Mouse (Mus musculus): ENCODE results near the gene Htr6. TPM values are rescaled to one million over a fixed set of nuclear protein-coding genes. Genes with fewer than 3 reads are reported as not detected.

The Htr6 gene
- polyA plus RNA-seq, 1 experiment from 2014 or later = 0.15 TPM

DNA sequence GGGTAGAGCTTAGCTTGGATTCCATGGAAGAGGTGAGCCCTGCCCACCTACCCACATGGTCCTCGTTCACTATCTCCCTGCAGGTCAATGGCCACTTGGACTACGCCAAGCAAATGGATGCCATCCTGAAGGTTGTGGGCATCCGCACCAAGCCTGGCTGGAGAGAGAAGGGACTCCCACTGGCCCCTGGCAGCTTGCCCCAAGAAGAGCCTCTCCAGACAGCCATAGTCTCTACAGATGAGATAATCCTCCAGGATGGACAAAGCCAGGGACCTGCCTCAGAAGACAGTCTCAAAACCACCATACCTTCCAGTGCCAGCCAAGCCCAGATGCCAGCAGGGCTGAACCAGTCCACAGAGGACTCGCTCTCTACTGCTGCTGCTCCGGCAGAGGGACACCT, 17.3 kb downstream of the Htr6 start:
- no peaks in the 10 kb centered on the region for H3K4me1 ChIP-seq
- no peaks in the 10 kb centered on the region for H3K36me3 ChIP-seq
- no peaks in the 10 kb centered on the region; the same call in 1 of the 2 replicates for H3K27me3 ChIP-seq
- H3K4me2 ChIP-seq = no peak overlapping the region
- 82% methylated on average over 5 of the region's 5 CpGs for WGBS
- H3K4me3 ChIP-seq = no peak overlapping the region
- H3K9me3 ChIP-seq = no peaks in the 10 kb centered on the region
- H3K9ac ChIP-seq = no peak overlapping the region
- no peak overlapping the region for H3K27ac ChIP-seq
- ATAC-seq (ENCODE audit: insufficient number of reproducible peaks, low FRiP score, low TSS enrichment, low read depth) = no peak

- no peaks in the 10 kb centered on the region for H3K36me3 ChIP-seq
- 73% methylated on average over 5 of the region's 5 CpGs for WGBS
- no peaks in the 10 kb centered on the region; the same call in 1 of the 2 replicates for H3K27me3 ChIP-seq
- no peak overlapping the region for H3K9ac ChIP-seq
- no peaks in the 10 kb centered on the region for H3K4me1 ChIP-seq
- H3K4me2 ChIP-seq = no peak overlapping the region
- no peak for ATAC-seq (ENCODE audit: insufficient number of reproducible peaks, low FRiP score, low TSS enrichment, low read depth)
- no peak overlapping the region for H3K27ac ChIP-seq
- no peak overlapping the region for H3K4me3 ChIP-seq
- H3K9me3 ChIP-seq = no peaks in the 10 kb centered on the region
Measured at GRCm38 (mm10) chr4:139057291-139057690, 18.1 kb downstream of the Htr6 start.

GRCm38 (mm10) chr4:139055744-139056143, 19.6 kb downstream of the Htr6 start:
- H3K27ac ChIP-seq = no peak overlapping the region

GRCm38 (mm10) chr4:139055336-139055735, 20.0 kb downstream of the Htr6 start:
- no peak overlapping the region for H3K4me3 ChIP-seq
- H3K9me3 ChIP-seq = no peaks in the 10 kb centered on the region
- H3K9ac ChIP-seq = no peak overlapping the region
- no peak for ATAC-seq (ENCODE audit: insufficient number of reproducible peaks, low FRiP score, low TSS enrichment, low read depth)
- H3K27ac ChIP-seq = no peak overlapping the region
- no peaks in the 10 kb centered on the region for H3K4me1 ChIP-seq
- no peaks in the 10 kb centered on the region for H3K36me3 ChIP-seq
- no peaks in the 10 kb centered on the region; the same call in 1 of the 2 replicates for H3K27me3 ChIP-seq
- H3K4me2 ChIP-seq = no peak overlapping the region
- WGBS = 76% methylated on average over 4 of the region's 4 CpGs

More at GRCm38 (mm10) chr4:139055744-139056143, 19.6 kb downstream of the Htr6 start:
- no peak for ATAC-seq (ENCODE audit: insufficient number of reproducible peaks, low FRiP score, low TSS enrichment, low read depth)
- Histone ChIP-seq H3K36me3 (no peaks in the 10 kb centered on the region), H3K9ac (no peak overlapping the region), H3K27me3 (no peaks in the 10 kb centered on the region; the same call in 1 of the 2 replicates), H3K9me3 (no peaks in the 10 kb centered on the region), H3K4me1 (no peaks in the 10 kb centered on the region), H3K4me2 (no peak overlapping the region), H3K4me3 (no peak overlapping the region)
- 53% methylated on average over 3 of the region's 3 CpGs for WGBS

GRCm38 (mm10) chr4:139054300-139054923, 21.0 kb downstream of the Htr6 start:
- 44% methylated on average over 9 of the region's 9 CpGs for WGBS
- ATAC-seq (ENCODE audit: insufficient number of reproducible peaks, low FRiP score, low TSS enrichment, low read depth) = no peak
- H3K4me3 ChIP-seq = no peak overlapping the region

DNA sequence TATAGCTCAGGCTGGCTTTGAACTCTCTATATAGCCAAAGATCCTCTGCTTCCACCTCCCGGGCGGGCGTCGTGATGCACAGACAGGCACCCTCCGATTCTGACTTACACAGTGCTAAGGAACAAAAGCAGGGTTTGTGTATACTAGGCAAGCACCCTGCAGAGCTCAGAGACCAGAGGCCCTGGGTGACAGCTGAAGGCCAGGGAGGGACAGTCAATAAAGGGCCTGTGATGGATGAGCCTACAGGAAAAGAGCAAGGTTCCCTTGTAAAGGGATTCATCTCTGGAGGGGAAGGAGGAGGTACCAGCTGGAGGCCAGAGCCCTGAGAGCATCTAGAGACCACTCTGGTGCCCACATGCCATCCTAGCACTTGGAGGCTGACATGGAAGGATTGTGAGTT, 22.0 kb downstream of the Htr6 start:
- Histone ChIP-seq H3K36me3 (no peaks in the 10 kb centered on the region), H3K27me3 (no peaks in the 10 kb centered on the region; the same call in 1 of the 2 replicates), H3K9me3 (no peaks in the 10 kb centered on the region), H3K4me2 (no peak overlapping the region), H3K9ac (no peak overlapping the region), H3K4me3 (no peak overlapping the region), H3K27ac (no peak overlapping the region), H3K4me1 (no peaks in the 10 kb centered on the region)
- 55% methylated on average over 5 of the region's 5 CpGs for WGBS
- no peak for ATAC-seq (ENCODE audit: insufficient number of reproducible peaks, low FRiP score, low TSS enrichment, low read depth)

More at GRCm38 (mm10) chr4:139054300-139054923, 21.0 kb downstream of the Htr6 start:
- Histone ChIP-seq H3K27ac (no peak overlapping the region), H3K36me3 (no peaks in the 10 kb centered on the region), H3K9me3 (no peaks in the 10 kb centered on the region), H3K4me2 (no peak overlapping the region), H3K9ac (no peak overlapping the region), H3K27me3 (no peaks in the 10 kb centered on the region; the same call in 1 of the 2 replicates), H3K4me1 (no peaks in the 10 kb centered on the region)

DNA sequence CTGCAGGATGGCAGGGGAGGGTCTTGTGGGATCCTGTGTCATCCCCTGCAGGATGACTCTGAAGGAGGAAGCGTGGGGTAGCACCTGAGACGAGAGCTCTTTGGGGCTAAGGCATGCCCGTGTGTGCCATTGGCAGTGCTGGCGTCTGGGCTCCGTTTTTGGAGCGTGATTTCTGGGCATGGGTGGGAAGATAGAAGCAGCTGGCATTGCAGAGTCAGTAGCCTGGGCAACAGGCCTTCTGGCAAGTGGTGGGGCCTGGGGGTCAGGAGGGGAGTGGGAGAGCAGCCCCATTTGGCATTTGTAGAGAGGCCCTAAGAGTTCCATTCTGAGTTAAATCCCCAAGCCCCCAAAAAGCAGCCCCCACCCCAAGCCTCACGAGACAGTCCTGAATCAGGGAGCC, 22.6 kb downstream of the Htr6 start:
- no peaks in the 10 kb centered on the region; the same call in 1 of the 2 replicates for H3K9me3 ChIP-seq
- WGBS = 77% methylated on average over 7 of the region's 7 CpGs
- H3K36me3 ChIP-seq = no peaks in the 10 kb centered on the region
- no peak for ATAC-seq (ENCODE audit: insufficient number of reproducible peaks, low FRiP score, low TSS enrichment, low read depth)
- no peak overlapping the region for H3K9ac ChIP-seq
- no peak overlapping the region for H3K4me3 ChIP-seq
- no peak overlapping the region for H3K4me2 ChIP-seq
- no peak overlapping the region for H3K27ac ChIP-seq
- no peaks in the 10 kb centered on the region for H3K4me1 ChIP-seq
- no peaks in the 10 kb centered on the region; the same call in 1 of the 2 replicates for H3K27me3 ChIP-seq

GRCm38 (mm10) chr4:139048518-139048917, 26.9 kb downstream of the Htr6 start:
- Histone ChIP-seq H3K27ac (no peak overlapping the region), H3K9me3 (no peaks in the 10 kb centered on the region; the same call in 1 of the 2 replicates), H3K9ac (no peak overlapping the region), H3K36me3 (no peaks in the 10 kb centered on the region), H3K4me3 (no peak overlapping the region), H3K27me3 (no peaks in the 10 kb centered on the region), H3K4me1 (no peaks in the 10 kb centered on the region), H3K4me2 (no peak overlapping the region)
- WGBS = 79% methylated on average over 6 of the region's 6 CpGs
- ATAC-seq (ENCODE audit: insufficient number of reproducible peaks, low FRiP score, low TSS enrichment, low read depth) = no peak

DNA sequence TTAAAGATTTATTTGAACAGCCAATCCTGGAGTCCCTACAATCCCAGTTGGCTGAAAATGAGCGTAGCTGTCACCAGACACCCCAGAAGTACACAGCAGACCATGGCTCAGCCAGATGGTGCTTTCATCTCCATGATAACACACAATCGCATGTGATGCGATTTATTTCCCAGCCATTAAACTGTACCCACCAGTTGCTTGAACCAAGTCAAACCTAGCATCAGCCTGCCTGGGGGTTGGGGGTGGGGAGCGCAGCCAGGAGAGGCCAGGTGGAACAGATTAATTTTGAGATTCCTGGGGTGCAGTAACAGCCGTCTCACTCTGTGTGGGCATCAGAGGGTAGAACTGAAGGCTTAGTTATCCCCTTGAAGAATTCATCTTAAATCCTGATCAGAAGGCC, 29.0 kb downstream of the Htr6 start:
- no peak overlapping the region for H3K9ac ChIP-seq
- 43% methylated on average over 5 of the region's 5 CpGs for WGBS
- H3K4me1 ChIP-seq = no peaks in the 10 kb centered on the region

DNA sequence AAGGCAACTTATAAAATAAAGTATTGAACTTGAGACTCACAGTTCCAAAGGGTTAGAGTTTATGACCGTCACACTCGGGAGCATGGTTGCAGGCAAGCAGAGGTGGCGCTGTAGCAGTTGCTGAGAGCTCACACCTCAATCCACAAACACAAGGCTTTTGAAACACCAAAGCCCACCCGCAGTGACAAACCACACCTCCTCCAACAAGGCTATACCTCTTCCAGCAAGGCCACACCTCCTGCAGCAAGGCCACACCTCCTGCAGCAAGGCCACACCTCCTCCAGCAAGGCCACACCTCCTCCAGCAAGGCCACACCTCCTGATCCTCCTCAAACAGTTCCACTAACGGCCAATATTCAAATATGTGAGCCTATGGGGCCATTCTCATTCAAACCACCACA, 30.8 kb downstream of the Htr6 start:
- H3K36me3 ChIP-seq = no peaks in the 10 kb centered on the region
- H3K4me1 ChIP-seq = no peaks in the 10 kb centered on the region
- peaks cover 8% of the 10 kb centered on the region for H3K27me3 ChIP-seq
- H3K4me2 ChIP-seq = no peak overlapping the region
- H3K27ac ChIP-seq = no peak overlapping the region
- H3K9me3 ChIP-seq = no peaks in the 10 kb centered on the region; the same call in 1 of the 2 replicates
- 84% methylated on average over 5 of the region's 5 CpGs for WGBS
- H3K4me3 ChIP-seq = no peak overlapping the region
- ATAC-seq (ENCODE audit: insufficient number of reproducible peaks, low FRiP score, low TSS enrichment, low read depth) = no peak
- no peak overlapping the region for H3K9ac ChIP-seq

More for the DNA sequence above, 29.0 kb downstream of the Htr6 start:
- no peaks in the 10 kb centered on the region for H3K27me3 ChIP-seq
- no peak overlapping the region for H3K4me3 ChIP-seq
- no peak for ATAC-seq (ENCODE audit: insufficient number of reproducible peaks, low FRiP score, low TSS enrichment, low read depth)
- H3K27ac ChIP-seq = no peak overlapping the region
- no peaks in the 10 kb centered on the region for H3K36me3 ChIP-seq
- no peak overlapping the region for H3K4me2 ChIP-seq
- no peaks in the 10 kb centered on the region; the same call in 1 of the 2 replicates for H3K9me3 ChIP-seq

- ATAC-seq (ENCODE audit: insufficient number of reproducible peaks, low FRiP score, low TSS enrichment, low read depth) = no peak
- WGBS = 87% methylated on average over 2 of the region's 2 CpGs
Measured at GRCm38 (mm10) chr4:139043600-139043999, 31.8 kb downstream of the Htr6 start.

DNA sequence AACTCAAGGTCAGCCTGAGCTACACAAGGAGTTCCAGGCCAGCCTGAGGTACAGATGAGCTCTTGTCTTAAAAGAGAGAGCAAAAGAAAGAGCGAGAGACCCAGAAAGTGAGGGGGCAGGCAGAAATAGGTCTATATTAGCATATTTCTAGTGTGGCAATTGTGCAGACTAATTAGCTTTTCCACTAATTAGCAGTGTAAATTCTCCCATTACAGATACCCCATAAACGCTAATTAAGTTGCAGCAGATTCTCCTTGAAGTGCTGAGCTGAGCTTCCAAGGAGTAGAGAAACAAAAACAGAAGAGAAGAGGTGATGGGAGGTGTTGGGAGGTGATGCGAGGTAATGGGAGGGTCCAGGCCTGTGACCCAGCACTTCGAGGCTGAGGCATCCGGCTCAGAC, 32.8 kb downstream of the Htr6 start:
- no peak overlapping the region for H3K4me2 ChIP-seq
- H3K27ac ChIP-seq = no peak overlapping the region
- no peaks in the 10 kb centered on the region; the same call in 1 of the 2 replicates for H3K9me3 ChIP-seq
- no peaks in the 10 kb centered on the region for H3K36me3 ChIP-seq
- WGBS = 69% methylated on average over 5 of the region's 5 CpGs
- no peak overlapping the region for H3K9ac ChIP-seq
- ATAC-seq (ENCODE audit: insufficient number of reproducible peaks, low FRiP score, low TSS enrichment, low read depth) = no peak
- peaks cover 13% of the 10 kb centered on the region for H3K27me3 ChIP-seq
- no peak overlapping the region for H3K4me3 ChIP-seq
- peaks cover 4% of the 10 kb centered on the region; the same call in 1 of the 2 replicates for H3K4me1 ChIP-seq

More at GRCm38 (mm10) chr4:139043600-139043999, 31.8 kb downstream of the Htr6 start:
- no peaks in the 10 kb centered on the region; the same call in 1 of the 2 replicates for H3K4me1 ChIP-seq
- no peak overlapping the region for H3K4me3 ChIP-seq
- H3K9me3 ChIP-seq = no peaks in the 10 kb centered on the region; the same call in 1 of the 2 replicates
- no peak overlapping the region for H3K27ac ChIP-seq
- peaks cover 13% of the 10 kb centered on the region for H3K27me3 ChIP-seq
- H3K9ac ChIP-seq = no peak overlapping the region
- H3K4me2 ChIP-seq = no peak overlapping the region
- no peaks in the 10 kb centered on the region for H3K36me3 ChIP-seq

Measured in limb, embryonic 15.5 days (tissue).